Mouse (Mus musculus) G1E (cell line): ENCODE data around the gene Jpt1. TPM values are rescaled to one million over a fixed set of nuclear protein-coding genes. Genes with fewer than 3 reads are reported as not detected.
"Not testable (repeated sequence)": the region's sequence is repeated elsewhere in the genome, so short reads cannot be mapped to it uniquely, and the experiment has no call there.

ENCODE experiments used
- ATAC-seq: 2 replicates; pipeline ENCODE4 v1.8.0; 2016; ENCODE audit warnings: mild to moderate bottlenecking; ENCODE audit not compliant: insufficient number of reproducible peaks, poor library complexity, low FRiP score, severe bottlenecking; ENCODE audit errors: extremely low read depth
- DNase-seq: peaks from one replicate; pipeline ENCODE4 v3.0.0; 2012; ENCODE audit warnings: low spot score
- H3K27me3 ChIP-seq: 2 replicates; pipeline ENCODE4 v1.6.1; 2012; ENCODE audit warnings: mild to moderate bottlenecking, low read length, inconsistent platforms; ENCODE audit not compliant: insufficient read depth
- H3K36me3 ChIP-seq: replicated peaks from 2 replicates; pipeline ENCODE3; 2012; ENCODE audit warnings: mild to moderate bottlenecking, inconsistent platforms
- H3K4me1 ChIP-seq: 2 replicates; pipeline ENCODE4 v1.6.1; 2012; ENCODE audit warnings: low read depth, low read length, inconsistent platforms, mixed read lengths; ENCODE audit not compliant: insufficient read depth
- H3K4me3 ChIP-seq: 2 replicates; pipeline ENCODE4 v1.5.1; 2012; ENCODE audit warnings: low read depth, mild to moderate bottlenecking, inconsistent platforms, low read length, moderate library complexity, mixed read lengths
- H3K9me3 ChIP-seq: replicated peaks from 2 replicates; pipeline ENCODE4 v1.6.1; 2012; ENCODE audit warnings: inconsistent platforms
- CTCF ChIP-seq: IDR thresholded peaks from 2 replicates; pipeline ENCODE4 v1.5.1; 2012; ENCODE audit warnings: low read depth, low read length, inconsistent platforms, mixed read lengths
- GATA1 ChIP-seq: IDR thresholded peaks from 2 replicates; pipeline ENCODE4 v1.6.1; 2012; ENCODE audit warnings: borderline replicate concordance, low read length, inconsistent platforms, mixed read lengths
- GATA2 ChIP-seq: IDR thresholded peaks from 2 replicates; pipeline ENCODE4 v1.6.1; 2012; ENCODE audit warnings: low read depth, low read length, inconsistent platforms, borderline replicate concordance
- POLR2AphosphoS5 ChIP-seq: IDR thresholded peaks from 2 replicates; pipeline ENCODE4 v1.6.1; 2012; ENCODE audit warnings: low read depth, low read length, inconsistent platforms; ENCODE audit not compliant: insufficient replicate concordance
- TAL1 ChIP-seq: conservative IDR thresholded peaks from 2 replicates; pipeline ENCODE4 v1.6.1; 2012; ENCODE audit warnings: low read depth, low read length, inconsistent platforms, mixed read lengths
- polyA plus RNA-seq: library from polyadenylated mRNA; stranded (reverse); fragments of >175 nt; gene quantifications from 2 replicates; pipeline ENCODE4 v1.2.3, GENCODE M21; 2012
- total RNA-seq, 2 experiments: library from RNA; stranded (forward) in 1 of 2; stranded (reverse) in 1 of 2; fragments of 200-1000 nt in 1 of 2; fragments of >200 nt in 1 of 2; fragmentation: Nextera tagmentation in 1 of 2; gene quantifications; 2 replicates each; pipeline ENCODE4 v1.2.3; 2014 to 2017

The Jpt1 gene
- total and polyA plus RNA-seq, 3 experiments = 186 to 222 (median 218) TPM

DNA sequence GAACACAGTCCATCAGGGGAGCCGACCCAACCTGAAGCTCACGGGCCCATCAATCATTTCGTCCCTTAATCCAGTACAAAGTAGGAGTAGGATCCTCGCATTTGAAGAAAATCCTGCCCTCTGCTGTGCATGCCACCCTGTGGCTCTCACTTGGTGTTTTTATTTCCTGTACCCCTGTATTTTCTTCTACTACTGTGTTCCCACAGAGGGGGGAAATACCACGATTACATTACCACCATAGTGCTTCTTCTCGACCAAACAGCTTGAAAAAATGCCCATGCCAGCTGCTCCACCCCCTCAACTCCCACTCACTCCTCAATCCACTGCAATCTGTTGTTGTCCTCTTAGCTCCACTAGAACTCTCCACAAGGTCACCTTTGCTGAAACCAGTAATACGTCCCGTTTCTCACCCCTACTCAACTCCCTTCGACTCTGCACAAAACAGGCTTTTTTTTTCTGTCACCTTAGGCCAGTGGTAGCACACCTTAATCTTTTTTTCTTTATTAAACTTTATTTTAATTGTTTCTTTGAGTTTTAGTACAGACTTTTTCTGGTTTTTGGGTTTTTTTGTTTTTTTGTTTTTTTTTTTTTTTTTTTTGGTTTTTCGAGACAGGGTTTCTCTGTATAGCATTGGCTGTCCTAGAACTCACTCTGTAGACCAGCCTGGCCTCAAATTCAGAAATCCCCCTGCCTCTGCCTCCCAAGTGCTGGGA, 22.8 kb upstream of the Jpt1 start:
- H3K4me3 ChIP-seq = peak overlapping the region; percentile 92; the same call in 1 of the 2 replicates
- H3K9me3 ChIP-seq = no peaks in the 10 kb centered on the region
- ATAC-seq (no peak), DNase-seq (no peak)
- H3K27me3 ChIP-seq = 0 out of 2 replicates have a peak, but pooled peaks cover 2% of the 10 kb centered on the region
- TF ChIP-seq CTCF = no peak
- TF ChIP-seq TAL1 = no peak
- 0 out of 2 replicates have a peak, but pooled peaks have one; percentile 4 for TF ChIP-seq POLR2AphosphoS5
- no peak for TF ChIP-seq GATA1
- TF ChIP-seq GATA2 = no peak
- H3K36me3 ChIP-seq = peaks cover 24% of the 10 kb centered on the region
- H3K4me1 ChIP-seq = peaks cover 27% of the 10 kb centered on the region

- DNase-seq (peak; percentile 96), ATAC-seq (peak; percentile 67)
- Histone ChIP-seq H3K4me3 (peak within 1 kb of the TSS; percentile 92), H3K27me3 (no peaks in the 10 kb centered on the region), H3K4me1 (peaks cover 35% of the 10 kb centered on the region), H3K9me3 (no peaks in the 10 kb centered on the region), H3K36me3 (peaks cover 32% of the 10 kb centered on the region)
- TF ChIP-seq POLR2AphosphoS5 (0 out of 2 replicates have a peak, but pooled peaks have one; percentile 39), GATA1 (no peak)
Measured at GRCm38 (mm10) chr11:115536038-115536681, 22.0 kb upstream of the Jpt1 start, which contains the start of gene Sumo2. Sumo2 (minus strand) TSS chr11:115536276.

DNA sequence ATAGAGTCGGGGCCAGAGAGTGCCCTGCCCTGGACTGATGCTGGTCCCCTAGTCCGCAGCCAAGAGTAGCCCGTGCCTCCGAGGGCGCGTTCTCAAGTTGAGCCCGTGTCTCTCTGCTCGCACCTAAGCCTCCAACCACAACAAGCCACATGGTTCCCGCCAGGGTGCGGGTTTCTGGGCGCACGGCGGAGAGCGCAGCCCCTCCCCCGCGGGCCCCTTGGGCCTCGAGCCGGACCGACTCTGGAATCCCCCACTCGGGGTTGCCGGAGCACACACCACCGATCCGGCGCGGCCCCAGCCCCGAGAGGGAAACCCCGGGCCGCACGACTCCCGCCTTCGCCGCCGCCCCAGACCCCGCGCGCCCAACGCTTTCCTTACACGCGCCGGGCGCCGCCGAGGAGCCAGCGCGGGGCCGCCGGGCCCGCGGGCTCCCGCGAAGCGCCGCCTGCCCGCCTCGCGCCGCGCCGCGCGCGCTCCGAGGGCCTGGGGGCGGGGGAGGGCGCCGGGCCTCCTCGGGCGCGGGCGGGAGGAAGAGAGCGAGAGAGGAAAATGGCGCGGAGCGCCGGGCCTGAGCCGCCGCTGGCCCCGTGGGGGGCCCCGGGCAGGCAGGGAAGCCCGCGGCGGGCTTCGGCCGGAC, 21.3 kb upstream of the Jpt1 start:
- DNase-seq (peak; percentile 70), ATAC-seq (peak; percentile 25; the same call in 1 of the 2 replicates)
- peak overlapping the region; percentile 92 for H3K4me3 ChIP-seq
- H3K4me1 ChIP-seq = peaks cover 35% of the 10 kb centered on the region
- H3K9me3 ChIP-seq = no peaks in the 10 kb centered on the region
- peaks cover 36% of the 10 kb centered on the region for H3K36me3 ChIP-seq
- H3K27me3 ChIP-seq = no peaks in the 10 kb centered on the region
- TF ChIP-seq GATA2 (no peak), TAL1 (no peak), CTCF (no peak), POLR2AphosphoS5 (no peak), GATA1 (no peak)

DNA sequence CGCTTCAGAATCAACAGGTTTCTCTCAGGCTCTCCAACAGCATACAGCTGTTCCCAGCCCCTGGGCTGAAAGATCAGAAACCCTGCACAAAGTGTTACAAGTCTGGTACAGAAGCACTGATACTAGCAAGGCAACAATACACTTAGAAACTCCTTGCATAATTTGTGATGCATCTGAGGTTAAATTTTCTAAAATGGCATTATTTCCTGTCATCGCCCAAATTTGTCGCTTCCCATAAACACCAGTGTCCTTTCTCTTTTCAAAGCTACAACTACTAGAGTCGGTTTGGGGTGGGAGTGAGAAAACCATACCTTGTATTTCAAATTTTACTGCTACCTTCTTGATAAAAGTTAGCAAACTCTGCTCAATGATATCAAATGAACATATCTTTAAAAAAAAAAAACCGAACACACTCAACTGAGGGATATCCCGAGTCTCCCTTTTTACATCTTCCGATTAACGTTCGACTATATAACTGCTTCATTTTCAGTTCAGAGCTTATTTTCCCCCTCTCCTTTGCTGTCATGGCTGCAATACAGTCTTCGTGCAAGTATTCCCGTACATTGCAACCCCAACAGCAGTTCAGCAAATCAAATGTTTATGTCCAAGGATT, 20.7 kb upstream of the Jpt1 start:
- peaks cover 42% of the 10 kb centered on the region for H3K36me3 ChIP-seq
- H3K4me1 ChIP-seq = peaks cover 39% of the 10 kb centered on the region
- no peaks in the 10 kb centered on the region for H3K9me3 ChIP-seq
- DNase-seq = no peak
- TF ChIP-seq CTCF = no peak
- TF ChIP-seq GATA1 = no peak
- no peak for TF ChIP-seq POLR2AphosphoS5
- TF ChIP-seq TAL1 = no peak
- no peak for TF ChIP-seq GATA2
- no peaks in the 10 kb centered on the region for H3K27me3 ChIP-seq
- H3K4me3 ChIP-seq = peak overlapping the region; percentile 92
- no peak for ATAC-seq

DNA sequence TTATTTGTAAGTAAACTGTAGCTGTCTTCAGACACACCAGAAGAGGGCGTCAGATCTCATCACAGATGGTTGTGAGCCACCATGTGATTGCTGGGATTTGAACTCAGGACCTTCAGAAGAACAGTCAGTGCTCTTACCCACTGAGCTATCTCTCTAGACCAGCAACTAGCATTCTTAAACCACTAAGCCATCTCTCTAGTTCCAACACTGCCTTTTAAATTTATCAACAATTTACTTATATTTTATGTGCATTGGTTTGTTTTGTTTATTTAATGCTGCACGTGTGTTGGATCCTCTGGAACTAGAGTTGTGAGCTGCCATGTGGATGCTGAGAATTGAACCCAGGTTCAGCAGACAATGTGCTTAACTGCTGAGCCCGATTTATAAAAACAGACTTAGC, 12.3 kb upstream of the Jpt1 start:
- Histone ChIP-seq H3K4me1 (peaks cover 30% of the 10 kb centered on the region), H3K36me3 (peaks cover 84% of the 10 kb centered on the region)
- not testable (repeated sequence) for H3K9me3 ChIP-seq, H3K4me3 ChIP-seq, H3K27me3 ChIP-seq, DNase-seq, ATAC-seq

DNA sequence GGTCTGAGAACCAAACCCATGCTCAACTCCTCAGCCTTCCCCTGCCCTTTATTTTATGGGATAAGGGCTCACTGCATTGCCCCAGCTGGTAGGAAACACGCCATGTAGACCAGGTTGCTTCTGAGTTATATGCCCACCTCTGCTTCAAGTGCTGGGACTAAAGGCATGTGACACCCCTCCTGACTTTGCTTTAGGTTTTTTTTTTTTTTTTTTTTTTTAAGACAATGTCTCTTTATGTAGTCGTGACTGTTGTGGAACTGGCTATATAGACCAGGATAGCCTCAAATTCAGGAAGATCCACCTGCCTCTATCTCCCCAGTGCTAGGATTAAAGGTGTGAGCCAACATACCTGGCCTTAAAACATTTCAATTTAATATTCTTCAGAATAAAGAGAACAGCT, 8.5 kb upstream of the Jpt1 start:
- no peak for DNase-seq
- no peak for ATAC-seq
- Histone ChIP-seq H3K36me3 (peaks cover 66% of the 10 kb centered on the region), H3K9me3 (no peaks in the 10 kb centered on the region), H3K27me3 (no peaks in the 10 kb centered on the region), H3K4me3 (no peak overlapping the region), H3K4me1 (peaks cover 18% of the 10 kb centered on the region; the same call in 1 of the 2 replicates)
- TF ChIP-seq TAL1 (no peak), CTCF (no peak), POLR2AphosphoS5 (no peak), GATA2 (no peak), GATA1 (no peak)
